Mouse (Mus musculus) G1E-ER4 (cell line): ENCODE measurements around the gene Anapc4. TPM values are rescaled to one million over a fixed set of nuclear protein-coding genes. Genes with fewer than 3 reads are reported as not detected.

ENCODE experiments used
- GATA1 ChIP-seq: IDR thresholded peaks from one replicate; pipeline ENCODE4 v1.8.0; 2012; ENCODE audit warnings: low read length, inconsistent platforms
- polyA plus RNA-seq: library from polyadenylated mRNA; stranded (reverse); fragments of >175 nt; gene quantifications from 2 replicates; pipeline ENCODE4 v1.2.3, GENCODE M21; 2012

The Anapc4 gene
- polyA plus RNA-seq, 1 experiment, result 8.1 TPM

GRCm38 (mm10) chr5:52844319-52844718, 10.5 kb downstream of the Anapc4 start:
- no peak for TF ChIP-seq GATA1

- no peak for TF ChIP-seq GATA1
These were observed 21.9 kb downstream of the Anapc4 start for GRCm38 (mm10) chr5:52855727-52856126.

- TF ChIP-seq GATA1, result no peak
These were observed 30.6 kb downstream of the Anapc4 start for GRCm38 (mm10) chr5:52864446-52864845.

DNA sequence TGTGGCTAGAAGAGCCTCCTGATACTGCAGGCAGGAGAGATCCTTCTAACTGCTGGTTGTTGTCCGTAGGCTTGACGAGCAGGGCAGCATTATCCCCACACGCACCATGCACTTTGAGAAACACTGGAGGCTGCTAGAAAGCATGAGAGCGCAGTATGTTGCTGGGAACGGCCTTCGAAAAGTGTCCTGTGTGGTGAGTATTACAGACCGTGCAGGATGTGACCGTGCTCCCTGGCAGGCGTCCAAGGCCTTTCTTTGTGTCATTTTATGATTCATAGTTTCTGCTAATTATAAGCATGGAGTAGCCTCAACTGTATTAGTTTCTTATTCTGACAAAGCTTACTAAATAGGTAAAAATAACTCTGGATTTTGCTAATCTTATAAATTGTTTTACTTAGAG, 32.0 kb downstream of the Anapc4 start:
- TF ChIP-seq GATA1, result no peak

- TF ChIP-seq GATA1, result no peak
These were observed 32.7 kb downstream of the Anapc4 start for GRCm38 (mm10) chr5:52866361-52867155.

GRCm38 (mm10) chr5:52868918-52869703, 35.3 kb downstream of the Anapc4 start:
- no peak for TF ChIP-seq GATA1

DNA sequence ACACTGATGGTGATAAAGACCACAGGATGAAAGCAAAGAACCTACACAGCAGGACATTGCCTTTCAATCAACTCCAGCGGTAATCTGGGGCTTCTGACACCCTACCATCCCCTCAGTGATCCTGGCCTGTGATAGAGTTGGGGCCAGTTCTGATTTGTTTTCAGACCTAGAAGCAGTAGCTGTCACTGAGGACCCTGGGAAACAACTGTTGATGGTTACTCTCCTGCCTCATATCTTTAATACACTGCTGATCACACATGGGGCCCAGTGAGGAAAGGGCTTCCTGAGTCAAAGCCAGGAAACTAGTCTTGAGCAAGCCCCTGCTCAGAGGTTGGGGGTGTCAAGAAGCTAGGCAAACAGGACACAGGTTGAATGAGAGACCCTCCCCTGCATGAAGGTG, 37.6 kb downstream of the Anapc4 start:
- TF ChIP-seq GATA1, result no peak

- TF ChIP-seq GATA1, result no peak
These were observed 38.2 kb downstream of the Anapc4 start for GRCm38 (mm10) chr5:52871986-52872385.

DNA sequence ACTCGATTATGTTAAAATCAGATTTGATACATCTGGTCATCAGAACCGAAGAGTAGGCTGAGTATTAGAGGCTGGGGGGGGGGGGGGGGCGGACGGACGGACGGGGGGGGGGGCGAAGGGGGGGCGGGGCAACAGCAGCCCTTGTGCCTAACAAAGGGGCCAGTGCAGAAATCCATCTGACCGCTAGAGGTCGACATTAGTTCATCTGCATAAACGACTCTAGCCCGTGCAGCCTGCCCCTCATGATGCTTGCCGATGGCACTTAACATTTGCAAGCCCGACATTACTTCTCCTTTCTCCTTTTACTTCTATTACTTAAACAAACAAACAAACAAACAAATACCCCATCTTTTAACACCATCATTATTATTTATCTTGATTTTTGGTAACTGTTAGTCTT, 45.0 kb downstream of the Anapc4 start:
- TF ChIP-seq GATA1, result no peak

- no peak for TF ChIP-seq GATA1
These were observed 46.1 kb downstream of the Anapc4 start for GRCm38 (mm10) chr5:52879926-52880325.

GRCm38 (mm10) chr5:52882446-52882845, 48.6 kb downstream of the Anapc4 start:
- TF ChIP-seq GATA1, result no peak

GRCm38 (mm10) chr5:52887085-52887484, 53.3 kb downstream of the Anapc4 start:
- no peak for TF ChIP-seq GATA1

GRCm38 (mm10) chr5:52889919-52890318, 56.1 kb downstream of the Anapc4 start:
- TF ChIP-seq GATA1, result no peak

DNA sequence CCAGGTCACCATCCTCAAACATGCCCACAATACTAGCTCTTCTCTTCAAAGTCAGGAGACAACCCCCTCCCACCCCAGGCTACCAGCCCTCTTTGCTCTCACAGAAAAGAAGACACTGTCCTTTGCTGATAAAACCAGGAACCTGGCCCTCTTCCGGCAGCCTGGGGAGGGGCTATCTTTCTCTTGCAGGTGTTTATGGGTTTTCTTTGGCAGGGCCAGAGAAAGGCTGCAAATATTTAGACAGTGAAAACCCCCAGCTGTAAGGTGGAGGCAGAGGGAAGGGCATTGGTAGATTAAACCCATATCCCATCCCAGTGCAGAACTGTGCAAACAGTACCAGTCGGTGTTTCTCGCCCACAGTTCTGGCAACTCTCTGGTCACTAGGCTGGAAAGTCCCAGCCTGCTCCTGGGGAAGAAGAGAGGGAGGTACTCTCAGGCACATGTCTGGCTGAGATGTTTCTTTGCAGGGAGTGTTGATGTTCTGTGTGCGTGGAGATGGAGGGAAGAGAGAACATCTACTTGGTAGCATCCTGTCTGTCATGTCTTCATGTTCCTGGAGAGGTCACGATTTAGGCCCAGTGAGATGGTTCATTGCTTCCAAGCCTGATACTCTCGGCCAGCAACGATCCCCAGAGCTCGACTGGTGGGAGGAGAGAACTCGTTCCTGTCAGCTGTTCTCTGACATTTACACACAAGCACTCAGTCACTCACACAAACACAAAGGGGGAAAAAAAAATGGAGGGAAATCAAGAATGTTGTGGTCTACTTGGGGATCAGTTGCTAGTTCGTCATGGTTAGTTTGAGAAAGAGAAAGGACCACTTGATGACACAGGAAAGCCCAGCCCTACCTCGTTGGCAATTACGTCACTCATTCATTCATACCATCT, 58.4 kb downstream of the Anapc4 start:
- TF ChIP-seq GATA1, result no peak

GRCm38 (mm10) chr5:52893938-52894337, 60.1 kb downstream of the Anapc4 start:
- no peak for TF ChIP-seq GATA1

DNA sequence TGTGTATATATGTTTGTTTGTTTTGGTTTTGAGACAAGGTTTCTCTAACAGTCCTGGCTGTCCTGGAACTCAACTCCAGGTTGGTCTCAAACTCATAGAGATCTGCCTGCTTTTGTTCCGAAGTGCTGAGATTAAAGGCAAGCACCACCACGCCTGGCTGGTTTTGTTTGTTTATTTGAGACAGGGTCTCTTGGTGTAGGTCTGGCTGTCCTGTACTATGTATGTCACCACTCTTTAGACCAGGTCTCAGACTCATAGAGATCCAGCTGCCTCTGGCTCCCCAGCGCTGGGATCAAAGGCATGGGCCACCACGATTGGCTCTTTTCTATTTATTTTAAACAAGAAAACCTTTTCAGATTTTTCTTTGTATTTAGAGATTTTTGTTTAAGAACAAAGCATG, 70.4 kb downstream of the Anapc4 start:
- TF ChIP-seq GATA1, result no peak
